Mouse (Mus musculus): ENCODE measurements around the gene Gm39115.

Gene Gm39115

GRCm38 (mm10) chr7:142096701-142097100 lies 39.1 kb downstream of the Gm39115 start:
- no peak for DNase-seq (ENCODE audit: low read depth, low spot score)

GRCm38 (mm10) chr7:142095183-142095931 lies 40.5 kb downstream of the Gm39115 start, which contains the start of gene Dusp8:
Gene Dusp8, minus strand, starts transcription at chr7:142095843.
- peak; percentile 91 for DNase-seq (ENCODE audit: low read depth, low spot score)

DNA sequence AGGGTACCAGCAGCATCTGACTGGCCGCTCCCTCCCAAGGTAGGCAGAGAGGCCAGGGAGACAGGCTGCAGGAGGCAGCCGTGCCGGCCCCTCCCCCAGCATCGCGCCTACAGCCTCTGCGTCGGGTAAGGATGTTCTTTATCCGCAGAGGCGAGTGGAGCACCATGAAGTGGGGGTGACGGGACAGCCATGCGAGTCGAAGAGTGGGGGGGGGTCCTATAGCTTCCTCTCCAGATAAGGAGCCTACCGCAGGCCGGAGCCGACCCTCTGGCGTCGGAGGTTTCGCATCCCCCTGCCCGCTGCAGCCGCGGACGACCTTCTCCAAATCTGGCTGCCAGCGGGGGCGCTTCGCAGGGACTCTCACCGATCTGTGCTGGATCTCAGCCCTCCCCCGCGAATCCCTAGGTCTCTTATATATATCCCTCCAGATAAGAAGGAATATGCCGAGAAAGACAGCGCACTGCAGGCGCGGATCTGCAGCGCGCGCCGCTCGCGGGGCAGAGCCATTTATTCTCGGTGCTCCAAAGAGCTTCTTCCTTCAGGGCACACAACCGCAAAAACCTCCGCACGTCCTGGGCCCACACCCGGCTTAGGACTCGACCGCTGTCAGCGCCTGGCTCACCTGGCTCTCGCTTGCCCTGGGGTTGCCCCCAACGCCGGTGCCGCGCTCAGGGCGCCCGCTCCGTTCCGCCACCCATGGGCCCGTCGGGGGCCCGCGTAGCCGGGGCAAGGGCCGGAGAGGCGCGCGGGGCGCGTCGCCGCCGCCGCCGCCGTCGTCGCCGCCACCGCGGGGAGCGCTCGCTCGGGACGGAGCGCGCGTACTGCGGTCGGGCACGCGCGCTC lies 41.3 kb downstream of the Gm39115 start:
- DNase-seq (ENCODE audit: low read depth, low spot score), result peak; percentile 44

DNA sequence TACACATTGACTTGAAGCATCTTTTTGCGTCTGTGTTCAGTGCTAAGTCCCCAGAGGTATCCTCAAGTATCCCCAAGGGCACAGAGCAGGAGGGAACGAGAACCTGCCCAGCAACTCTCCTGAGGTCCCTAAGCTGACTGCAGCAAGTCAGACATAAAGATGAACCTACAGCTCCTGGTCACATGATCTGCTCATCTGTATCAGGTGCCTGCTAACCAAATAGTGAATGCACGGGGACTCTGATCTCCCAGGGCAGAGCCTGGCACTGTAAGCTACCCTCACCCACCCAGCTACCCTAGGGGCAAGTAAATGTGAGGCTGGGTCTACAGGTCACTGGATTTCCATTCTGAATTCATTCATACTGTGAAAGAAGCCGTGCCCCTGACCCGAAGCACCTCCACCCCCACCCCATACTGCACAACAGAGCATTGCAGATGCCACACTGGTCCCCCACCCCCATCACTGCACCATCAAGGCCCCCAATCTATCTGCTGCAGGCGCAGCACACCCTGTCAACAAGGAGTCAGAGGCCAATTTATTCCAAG lies 42.1 kb downstream of the Gm39115 start:
- DNase-seq (ENCODE audit: low read depth, low spot score), result no peak

GRCm38 (mm10) chr7:142092991-142093390 lies 42.8 kb downstream of the Gm39115 start:
- no peak for DNase-seq (ENCODE audit: low read depth, low spot score)

- no peak for DNase-seq (ENCODE audit: low read depth, low spot score)
These were observed 44.0 kb downstream of the Gm39115 start for GRCm38 (mm10) chr7:142091848-142092247.

- no peak for DNase-seq (ENCODE audit: low read depth, low spot score)
These were observed 46.0 kb downstream of the Gm39115 start for GRCm38 (mm10) chr7:142089648-142090447.

GRCm38 (mm10) chr7:142088886-142089285 lies 46.9 kb downstream of the Gm39115 start:
- DNase-seq (ENCODE audit: low read depth, low spot score), result no peak

DNA sequence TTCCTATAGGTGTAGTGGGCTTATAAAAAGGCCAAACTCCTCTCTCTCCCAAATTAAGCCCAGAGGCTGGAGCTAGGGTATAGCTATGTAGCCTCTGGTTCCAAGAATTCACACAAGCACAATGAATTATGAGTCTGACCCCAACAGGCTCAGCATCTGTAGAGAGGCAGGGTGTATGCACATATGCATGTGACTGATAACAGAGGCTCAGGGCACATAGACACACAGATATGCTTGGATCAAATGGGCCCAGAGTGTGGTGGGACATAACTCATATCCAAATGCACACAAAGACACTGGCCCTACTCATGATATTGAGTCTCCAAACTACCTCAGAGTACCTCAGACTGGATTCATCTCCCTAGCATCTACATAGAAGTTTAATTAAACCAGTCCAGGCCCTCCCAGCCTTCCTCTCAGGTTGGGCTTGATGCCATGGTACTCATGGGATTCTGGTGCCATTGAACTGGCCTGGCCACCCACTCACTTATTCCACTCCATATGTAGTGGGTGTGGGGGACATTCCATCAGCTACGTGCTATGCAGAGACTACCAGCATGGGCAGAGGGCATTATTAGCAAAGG lies 48.7 kb downstream of the Gm39115 start:
- no peak for DNase-seq (ENCODE audit: low read depth, low spot score)

- no peak for DNase-seq (ENCODE audit: low read depth, low spot score)
These were observed 49.5 kb downstream of the Gm39115 start for GRCm38 (mm10) chr7:142086159-142086905.

Data from CD4-positive, CD25-positive, alpha-beta regulatory T cell, adult 2 months (primary cell).